ENCODE assay signal across 28 mouse cellular contexts in genomic region chr17:32610896-32611295, GRCm38 (mm10). TPM values are rescaled to one million over a fixed set of nuclear protein-coding genes. Genes with fewer than 3 reads are reported as not detected.
"Had no signal": no experiment of that assay in that cellular context is flagged by ENCODE, and none has a peak within 500 bp of the region (broad histone marks: within the 10 kb centered on the region; RNA-seq: fewer than 3 reads in every experiment).

No protein-coding gene starts in this region.

- H3K27me3 ChIP-seq: liver, embryonic 15.5 days; lung, embryonic 15.5 days; megakaryocyte, embryonic 14.5 days; midbrain, embryonic 13.5 days; midbrain, embryonic 15.5 days; neural tube, embryonic 12.5 days had no signal

- H3K9ac ChIP-seq: liver, embryonic 15.5 days; lung, embryonic 15.5 days; midbrain, embryonic 13.5 days; midbrain, embryonic 15.5 days; neural tube, embryonic 12.5 days had no signal

- H3K27ac ChIP-seq: liver, embryonic 15.5 days; lung, embryonic 15.5 days; macrophage; midbrain, embryonic 13.5 days; midbrain, embryonic 15.5 days; neural tube, embryonic 12.5 days had no signal

- DNase-seq: lung, adult 2 months; lung, postnatal 14 days; retina, postnatal 1 day; right cerebral cortex, adult 18-20 months; right cerebral cortex, postnatal 25 days; right cerebral cortex, postnatal 4 days; spleen, adult 18-20 months; thymus, adult 18-20 months; thymus, postnatal 14 days; thymus, postnatal 36 days had no signal

- H3K36me3 ChIP-seq: liver, embryonic 15.5 days; lung, embryonic 15.5 days; midbrain, embryonic 13.5 days; midbrain, embryonic 15.5 days; neural tube, embryonic 12.5 days had no signal

- H3K4me2 ChIP-seq: liver, embryonic 15.5 days; lung, embryonic 15.5 days; midbrain, embryonic 11.5 days; midbrain, embryonic 13.5 days; midbrain, embryonic 15.5 days; neural tube, embryonic 12.5 days had no signal

- H3K4me1 ChIP-seq: liver, embryonic 15.5 days; lung, embryonic 15.5 days; midbrain, embryonic 13.5 days; midbrain, embryonic 15.5 days; neural tube, embryonic 12.5 days had no signal

- H3K4me3 ChIP-seq: liver, embryonic 15.5 days; lung, embryonic 15.5 days; megakaryocyte, embryonic 14.5 days; midbrain, embryonic 13.5 days; midbrain, embryonic 15.5 days; neural tube, embryonic 12.5 days had no signal

- H3K9me3 ChIP-seq: liver, embryonic 15.5 days; lung, embryonic 15.5 days; midbrain, embryonic 13.5 days; midbrain, embryonic 15.5 days; neural tube, embryonic 12.5 days had no signal

- ATAC-seq: lung, postnatal 0 days; midbrain, embryonic 13.5 days; midbrain, embryonic 15.5 days had no signal

RNA-seq across cellular contexts. Expression of gene Cyp4f37, which starts 10.2 kb away (rescaled TPM):
- total RNA-seq: megakaryocyte progenitor cell, adult 5-6 weeks; midbrain, postnatal 0 days had no signal
- polyA plus RNA-seq: liver, embryonic 15.5 days; lung, embryonic 15.5 days; lung, postnatal 0 days; macrophage; midbrain, embryonic 11.5 days; midbrain, postnatal 0 days; neural tube, embryonic 12.5 days; small intestine, adult 2 months; stomach, embryonic 14.5 days; stomach, embryonic 16.5 days; thymus, postnatal 0 days had no signal

RNA-seq across cellular contexts. Expression of gene Cyp4f40, which starts 47.8 kb away (rescaled TPM):
- total RNA-seq: megakaryocyte progenitor cell, adult 5-6 weeks; midbrain, postnatal 0 days; monocyte, adult 5-6 weeks; neutrophil, adult 5-6 weeks had no signal
- polyA plus RNA-seq: liver, embryonic 15.5 days; lung, embryonic 15.5 days; lung, postnatal 0 days; macrophage; midbrain, embryonic 11.5 days; midbrain, embryonic 13.5 days; midbrain, embryonic 15.5 days; neural tube, embryonic 12.5 days; neural tube, embryonic 14.5 days; thymus, postnatal 0 days had no signal
